Mouse (Mus musculus): ENCODE results near the gene Robo1.
A peak's percentile ranks its signal among the peaks of the same experiment; 100 is the strongest.

Robo1 gene

GRCm38 (mm10) chr16:72307537-72308330 lies at the start of gene Robo1:
Gene Robo1 (plus strand): TSS chr16:72308306.
- no peak for DNase-seq

GRCm38 (mm10) chr16:72267839-72268238 lies 40.3 kb upstream of the Robo1 start:
- no peak for DNase-seq

GRCm38 (mm10) chr16:72276390-72277074 lies 31.6 kb upstream of the Robo1 start:
- no peak for DNase-seq

GRCm38 (mm10) chr16:72308331-72308668 lies 194 bp downstream of the Robo1 start:
- no peak for DNase-seq

- DNase-seq, result no peak
These were observed 19.2 kb downstream of the Robo1 start for GRCm38 (mm10) chr16:72327321-72327720.

GRCm38 (mm10) chr16:72328579-72328978 lies 20.5 kb downstream of the Robo1 start:
- no peak for DNase-seq

GRCm38 (mm10) chr16:72337757-72338156 lies 29.7 kb downstream of the Robo1 start:
- no peak for DNase-seq

- no peak for DNase-seq
These were observed 42.3 kb downstream of the Robo1 start for GRCm38 (mm10) chr16:72350422-72350821.

- DNase-seq, result peak; percentile 32
These were observed 48.6 kb downstream of the Robo1 start for GRCm38 (mm10) chr16:72356515-72357357.

GRCm38 (mm10) chr16:72376896-72377295 lies 68.8 kb downstream of the Robo1 start:
- no peak for DNase-seq

GRCm38 (mm10) chr16:72381819-72382218 lies 73.7 kb downstream of the Robo1 start:
- no peak for DNase-seq

GRCm38 (mm10) chr16:72383566-72383965 lies 75.5 kb downstream of the Robo1 start:
- no peak for DNase-seq

- no peak for DNase-seq
These were observed 85.4 kb downstream of the Robo1 start for GRCm38 (mm10) chr16:72393512-72393911.

- no peak for DNase-seq
These were observed 90.7 kb downstream of the Robo1 start for GRCm38 (mm10) chr16:72398811-72399210.

- no peak for DNase-seq
These were observed 94.3 kb downstream of the Robo1 start for GRCm38 (mm10) chr16:72402381-72402780.

- DNase-seq, result no peak
These were observed 101.7 kb downstream of the Robo1 start for GRCm38 (mm10) chr16:72409820-72410219.

- DNase-seq, result no peak
These were observed 103.7 kb downstream of the Robo1 start for GRCm38 (mm10) chr16:72411669-72412270.

- DNase-seq, result no peak
These were observed 104.8 kb downstream of the Robo1 start for GRCm38 (mm10) chr16:72412879-72413278.

- no peak for DNase-seq
These were observed 111.4 kb downstream of the Robo1 start for GRCm38 (mm10) chr16:72419328-72420066.

GRCm38 (mm10) chr16:72422426-72422825 lies 114.3 kb downstream of the Robo1 start:
- no peak for DNase-seq

GRCm38 (mm10) chr16:72434396-72434795 lies 126.3 kb downstream of the Robo1 start:
- DNase-seq, result no peak

GRCm38 (mm10) chr16:72444428-72445135 lies 136.5 kb downstream of the Robo1 start:
- DNase-seq, result peak; percentile 1
